Comparison of ENCODE assay signal across 17 mouse cellular contexts in the genomic region with DNA sequence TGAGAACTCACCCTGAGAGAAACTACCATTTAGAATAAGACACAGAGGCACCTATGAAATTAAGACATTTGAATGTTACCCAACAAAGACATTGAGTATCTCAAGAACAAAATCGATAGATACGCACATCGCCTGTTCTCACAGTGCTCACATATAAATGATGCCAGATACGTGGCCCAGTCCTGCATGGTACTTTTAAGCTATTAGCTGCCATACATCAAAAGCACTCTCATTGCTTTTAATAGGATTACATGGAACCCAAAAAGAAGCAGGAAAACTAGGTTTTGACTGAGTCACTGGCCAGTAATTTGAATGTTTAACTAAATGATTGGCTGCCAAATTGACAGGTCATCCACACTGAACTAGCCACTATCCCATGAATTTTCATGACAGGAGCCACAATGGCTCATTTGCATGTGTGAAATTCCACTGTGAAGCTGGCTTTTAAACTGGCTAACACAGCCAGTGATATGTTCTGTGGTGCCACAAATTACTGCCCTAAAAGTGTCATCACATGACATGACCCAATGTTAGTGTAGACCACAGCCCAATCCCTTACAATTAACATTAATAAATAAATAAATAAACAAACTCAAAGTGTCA.
DNase-seq lines count a peak whose midpoint lies in the region; ATAC-seq and TF ChIP-seq lines count a peak whose summit lies in the region.
"Had no signal": no experiment of that assay in that cellular context is flagged by ENCODE, and none has a peak within 500 bp of the region (broad histone marks: within the 10 kb centered on the region; RNA-seq: fewer than 3 reads in every experiment).

No protein-coding gene starts in this region.

- no peak for TF ChIP-seq CTCF in midbrain, postnatal 0 days (IDR thresholded peaks at IDR 0.05)

- H3K9me3 ChIP-seq in forebrain, embryonic 14.5 days (replicated peaks; ENCODE audit: control insufficient read depth, low read length): no peaks in the 10 kb centered on the region
- no peaks in the 10 kb centered on the region for H3K9me3 ChIP-seq in forebrain, embryonic 13.5 days (replicated peaks)
- H3K9me3 ChIP-seq in midbrain, embryonic 10.5 days (replicated peaks): no peaks in the 10 kb centered on the region
- H3K9me3 ChIP-seq in midbrain, postnatal 0 days (ENCODE audit: low read length): no peaks in the 10 kb centered on the region
- no peaks in the 10 kb centered on the region for H3K9me3 ChIP-seq in forebrain, embryonic 15.5 days
- no peaks in the 10 kb centered on the region for H3K9me3 ChIP-seq in midbrain, embryonic 15.5 days
- H3K9me3 ChIP-seq: embryonic facial prominence, embryonic 10.5 days; kidney, embryonic 15.5 days; liver, embryonic 12.5 days had no signal

- 53% methylated on average over 4 of the region's 4 CpGs for WGBS in forebrain, embryonic 14.5 days
- WGBS in forebrain, embryonic 13.5 days: 60% methylated on average over 4 of the region's 4 CpGs
- 52% methylated on average over 4 of the region's 4 CpGs for WGBS in midbrain, embryonic 10.5 days
- 37% methylated on average over 4 of the region's 4 CpGs for WGBS in midbrain, postnatal 0 days
- WGBS in forebrain, embryonic 15.5 days: 53% methylated on average over 4 of the region's 4 CpGs
- 36% methylated on average over 4 of the region's 4 CpGs for WGBS in midbrain, embryonic 15.5 days

- H3K4me3 ChIP-seq in forebrain, embryonic 14.5 days (ENCODE audit: low read depth, low read length): no peak overlapping the region
- H3K4me3 ChIP-seq in forebrain, embryonic 13.5 days: no peak overlapping the region
- H3K4me3 ChIP-seq in midbrain, embryonic 10.5 days: no peak overlapping the region
- H3K4me3 ChIP-seq in midbrain, postnatal 0 days (ENCODE audit: low read depth, low read length): no peak overlapping the region
- H3K4me3 ChIP-seq in forebrain, embryonic 15.5 days: no peak overlapping the region
- no peak overlapping the region for H3K4me3 ChIP-seq in midbrain, embryonic 15.5 days
- H3K4me3 ChIP-seq: embryonic facial prominence, embryonic 10.5 days; kidney, embryonic 15.5 days; layer of hippocampus, adult 2 months; liver, embryonic 12.5 days; myocyte had no signal

- no peaks in the 10 kb centered on the region for H3K4me1 ChIP-seq in forebrain, embryonic 14.5 days (ENCODE audit: control insufficient read depth, insufficient read depth, low read length)
- peaks cover 7% of the 10 kb centered on the region; the same call in 1 of the 2 replicates for H3K4me1 ChIP-seq in forebrain, embryonic 13.5 days
- H3K4me1 ChIP-seq in midbrain, embryonic 10.5 days: peaks cover 52% of the 10 kb centered on the region
- no peaks in the 10 kb centered on the region for H3K4me1 ChIP-seq in midbrain, postnatal 0 days (ENCODE audit: insufficient read depth, low read length)
- peaks cover 18% of the 10 kb centered on the region; the same call in 1 of the 2 replicates for H3K4me1 ChIP-seq in forebrain, embryonic 15.5 days
- peaks cover 13% of the 10 kb centered on the region for H3K4me1 ChIP-seq in midbrain, embryonic 15.5 days
- H3K4me1 ChIP-seq: kidney, embryonic 15.5 days; liver, embryonic 12.5 days had no signal

- no peak overlapping the region for H3K27ac ChIP-seq in forebrain, embryonic 14.5 days (ENCODE audit: low read depth, low read length)
- H3K27ac ChIP-seq in forebrain, embryonic 13.5 days: no peak overlapping the region
- peak overlapping the region; percentile 65; the same call in 1 of the 2 replicates for H3K27ac ChIP-seq in midbrain, embryonic 10.5 days (replicated peaks)
- H3K27ac ChIP-seq in midbrain, postnatal 0 days (ENCODE audit: low read depth, low read length): no peak overlapping the region
- no peak overlapping the region for H3K27ac ChIP-seq in forebrain, embryonic 15.5 days (replicated peaks)
- no peak overlapping the region for H3K27ac ChIP-seq in midbrain, embryonic 15.5 days
- H3K27ac ChIP-seq: embryonic facial prominence, embryonic 10.5 days; kidney, embryonic 15.5 days; layer of hippocampus, adult 2 months; liver, embryonic 12.5 days had no signal

- DNase-seq in forebrain, embryonic 14.5 days (ENCODE audit: low spot score): peak; percentile 31
- DNase-seq in midbrain, embryonic 10.5 days (ENCODE audit: low spot score): no peak
- no peak for DNase-seq in midbrain, postnatal 0 days (ENCODE audit: low spot score)
- no peak for DNase-seq in urinary bladder, postnatal 10 days (ENCODE audit: low spot score)
- DNase-seq: adrenal gland, postnatal 25 days; cerebellum, adult 8-10 months; gastrocnemius, postnatal 14 days; right cerebral cortex, adult 18-20 months; thymus, adult 18-20 months had no signal

- no peaks in the 10 kb centered on the region for H3K36me3 ChIP-seq in forebrain, embryonic 14.5 days (ENCODE audit: control insufficient read depth, insufficient read depth, low read length)
- H3K36me3 ChIP-seq in forebrain, embryonic 13.5 days (ENCODE audit: poor library complexity, severe bottlenecking): no peaks in the 10 kb centered on the region
- no peaks in the 10 kb centered on the region for H3K36me3 ChIP-seq in midbrain, embryonic 10.5 days
- H3K36me3 ChIP-seq in midbrain, postnatal 0 days (ENCODE audit: insufficient read depth, low read length): no peaks in the 10 kb centered on the region
- H3K36me3 ChIP-seq in forebrain, embryonic 15.5 days: no peaks in the 10 kb centered on the region
- no peaks in the 10 kb centered on the region for H3K36me3 ChIP-seq in midbrain, embryonic 15.5 days (replicated peaks)
- H3K36me3 ChIP-seq: embryonic facial prominence, embryonic 10.5 days; kidney, embryonic 15.5 days; liver, embryonic 12.5 days had no signal

- H3K27me3 ChIP-seq in forebrain, embryonic 14.5 days (replicated peaks; ENCODE audit: control insufficient read depth, insufficient read depth, low read length): no peaks in the 10 kb centered on the region
- 0 out of 2 replicates have a peak, but pooled peaks cover 3% of the 10 kb centered on the region for H3K27me3 ChIP-seq in forebrain, embryonic 13.5 days
- peaks cover 9% of the 10 kb centered on the region; the same call in 1 of the 2 replicates for H3K27me3 ChIP-seq in midbrain, embryonic 10.5 days (ENCODE audit: low read depth, poor library complexity, severe bottlenecking)
- no peaks in the 10 kb centered on the region for H3K27me3 ChIP-seq in midbrain, postnatal 0 days (ENCODE audit: insufficient read depth, low read length)
- no peaks in the 10 kb centered on the region for H3K27me3 ChIP-seq in forebrain, embryonic 15.5 days
- H3K27me3 ChIP-seq in midbrain, embryonic 15.5 days (replicated peaks): no peaks in the 10 kb centered on the region
- H3K27me3 ChIP-seq: kidney, embryonic 15.5 days; liver, embryonic 12.5 days had no signal

- H3K9ac ChIP-seq in forebrain, embryonic 14.5 days (ENCODE audit: low read length): no peak overlapping the region
- no peak overlapping the region for H3K9ac ChIP-seq in forebrain, embryonic 13.5 days
- H3K9ac ChIP-seq in midbrain, postnatal 0 days (replicated peaks; ENCODE audit: low read length, poor library complexity, severe bottlenecking): no peak overlapping the region
- no peak overlapping the region for H3K9ac ChIP-seq in forebrain, embryonic 15.5 days (replicated peaks)
- no peak overlapping the region for H3K9ac ChIP-seq in midbrain, embryonic 15.5 days
- H3K9ac ChIP-seq: kidney, embryonic 15.5 days; liver, embryonic 12.5 days had no signal

- ATAC-seq in forebrain, embryonic 14.5 days: 0 out of 2 replicates have a peak, but pooled peaks have one; percentile 12
- ATAC-seq in forebrain, embryonic 13.5 days: no peak
- no peak for ATAC-seq in midbrain, postnatal 0 days (ENCODE audit: low FRiP score)
- 0 out of 2 replicates have a peak, but pooled peaks have one; percentile 64 for ATAC-seq in forebrain, embryonic 15.5 days (replicated peaks)
- 0 out of 2 replicates have a peak, but pooled peaks have one; percentile 4 for ATAC-seq in midbrain, embryonic 15.5 days (replicated peaks)
- ATAC-seq: liver, embryonic 12.5 days had no signal

- no peak overlapping the region for H3K4me2 ChIP-seq in forebrain, embryonic 14.5 days (ENCODE audit: low read length)
- no peak overlapping the region for H3K4me2 ChIP-seq in forebrain, embryonic 13.5 days
- H3K4me2 ChIP-seq in midbrain, postnatal 0 days (ENCODE audit: low read depth, low read length, poor library complexity, severe bottlenecking): no peak overlapping the region
- H3K4me2 ChIP-seq in forebrain, embryonic 15.5 days (replicated peaks): no peak overlapping the region
- H3K4me2 ChIP-seq in midbrain, embryonic 15.5 days: no peak overlapping the region
- H3K4me2 ChIP-seq: kidney, embryonic 15.5 days; liver, embryonic 12.5 days had no signal

Comparison
In these comparisons a context has a peak if more than half of its experiments do, and no peak if none do; other contexts are left out.
1. ATAC-seq: peak in forebrain, embryonic 14.5 days (single experiment), forebrain, embryonic 15.5 days (single experiment) and midbrain, embryonic 15.5 days (single experiment); none in forebrain, embryonic 13.5 days (single experiment) and midbrain, postnatal 0 days (single experiment).